In genomic region chr19:42071221-42071620, GRCm38 (mm10) we compare ENCODE assay signal across 19 mouse cellular contexts. TPM values are rescaled to one million over a fixed set of nuclear protein-coding genes. Genes with fewer than 3 reads are reported as not detected.
A peak's percentile ranks its signal among the peaks of the same experiment; 100 is the strongest.
DNase-seq lines count a peak whose midpoint lies in the region; ATAC-seq and TF ChIP-seq lines count a peak whose summit lies in the region.
"Had no signal": no experiment of that assay in that cellular context is flagged by ENCODE, and none has a peak within 500 bp of the region (broad histone marks: within the 10 kb centered on the region; RNA-seq: fewer than 3 reads in every experiment).

No protein-coding gene starts in this region.

- no peak overlapping the region for H3K9ac ChIP-seq in kidney, postnatal 0 days (ENCODE audit: low read depth, low read length)
- no peak overlapping the region for H3K9ac ChIP-seq in liver, embryonic 16.5 days (ENCODE audit: low read depth, low read length)
- no peak overlapping the region for H3K9ac ChIP-seq in midbrain, embryonic 14.5 days (replicated peaks; ENCODE audit: low read length)
- H3K9ac ChIP-seq in hindbrain, embryonic 13.5 days: no peak overlapping the region
- H3K9ac ChIP-seq: lung, embryonic 15.5 days; midbrain, embryonic 12.5 days had no signal

- no peak overlapping the region for H3K4me3 ChIP-seq in kidney, postnatal 0 days (replicated peaks; ENCODE audit: low read depth, low read length)
- no peak overlapping the region for H3K4me3 ChIP-seq in C2C12 (ENCODE audit: insufficient read depth, poor library complexity, severe bottlenecking)
- H3K4me3 ChIP-seq in liver, embryonic 16.5 days (ENCODE audit: low read depth, low read length): no peak overlapping the region
- no peak overlapping the region for H3K4me3 ChIP-seq in midbrain, embryonic 14.5 days (replicated peaks; ENCODE audit: low read depth, low read length)
- H3K4me3 ChIP-seq in hindbrain, embryonic 13.5 days: no peak overlapping the region
- H3K4me3 ChIP-seq: forebrain, embryonic 10.5 days; heart, adult 2 months; lung, embryonic 15.5 days; midbrain, embryonic 12.5 days had no signal

- DNase-seq in kidney, postnatal 0 days (ENCODE audit: low spot score): no peak
- DNase-seq in kidney, adult 18-20 months: no peak
- peak; percentile 65 for DNase-seq in R1 (ENCODE audit: low read depth, low spot score)
- DNase-seq in urinary bladder, adult 2 months (ENCODE audit: low spot score): no peak
- DNase-seq in midbrain, embryonic 14.5 days: no peak
- DNase-seq: adrenal gland, postnatal 10 days; cerebellum, postnatal 25 days; heart, adult 2 months; heart, postnatal 36 days had no signal

- TF ChIP-seq CTCF in kidney, postnatal 0 days (IDR thresholded peaks at IDR 0.05; ENCODE audit: low read depth): peak; percentile 46; the same call in 1 of the 2 replicates
- peak; percentile 39 for TF ChIP-seq CTCF in C2C12 (IDR thresholded peaks at IDR 0.05; ENCODE audit: control insufficient read depth, insufficient read depth, insufficient read length)

- WGBS in kidney, postnatal 0 days: 76% methylated on average over 7 of the region's 7 CpGs
- WGBS in liver, embryonic 16.5 days (ENCODE audit: insufficient replicate concordance): 64% methylated on average over 7 of the region's 7 CpGs
- 82% methylated on average over 7 of the region's 7 CpGs for WGBS in midbrain, embryonic 14.5 days
- 78% methylated on average over 7 of the region's 7 CpGs for WGBS in hindbrain, embryonic 13.5 days

- H3K27ac ChIP-seq in kidney, postnatal 0 days: peak overlapping the region; percentile 25; the same call in 1 of the 2 replicates
- H3K27ac ChIP-seq in liver, embryonic 16.5 days (ENCODE audit: low read length): peak overlapping the region; percentile 8
- no peak overlapping the region for H3K27ac ChIP-seq in midbrain, embryonic 14.5 days (replicated peaks; ENCODE audit: low read depth, low read length)
- H3K27ac ChIP-seq in hindbrain, embryonic 13.5 days: no peak overlapping the region
- H3K27ac ChIP-seq: forebrain, embryonic 10.5 days; heart, adult 2 months; lung, embryonic 15.5 days; midbrain, embryonic 12.5 days had no signal

- no peak overlapping the region for H3ac ChIP-seq in C2C12 (ENCODE audit: control insufficient read depth, insufficient read length, low read depth)

- no peaks in the 10 kb centered on the region for H3K9me3 ChIP-seq in kidney, postnatal 0 days (replicated peaks; ENCODE audit: low read length)
- no peaks in the 10 kb centered on the region for H3K9me3 ChIP-seq in liver, embryonic 16.5 days (replicated peaks; ENCODE audit: control insufficient read depth, low read length)
- no peaks in the 10 kb centered on the region for H3K9me3 ChIP-seq in midbrain, embryonic 14.5 days (ENCODE audit: control insufficient read depth, low read length)
- no peaks in the 10 kb centered on the region for H3K9me3 ChIP-seq in hindbrain, embryonic 13.5 days
- H3K9me3 ChIP-seq: forebrain, embryonic 10.5 days; lung, embryonic 15.5 days; midbrain, embryonic 12.5 days had no signal

- H3K4me1 ChIP-seq in kidney, postnatal 0 days (replicated peaks; ENCODE audit: insufficient read depth, low read length): 0 out of 2 replicates have a peak, but pooled peaks cover 3% of the 10 kb centered on the region
- no peaks in the 10 kb centered on the region for H3K4me1 ChIP-seq in liver, embryonic 16.5 days (ENCODE audit: control insufficient read depth, low read depth, low read length)
- H3K4me1 ChIP-seq in midbrain, embryonic 14.5 days (ENCODE audit: control insufficient read depth, insufficient read depth, low read length): no peaks in the 10 kb centered on the region
- H3K4me1 ChIP-seq in hindbrain, embryonic 13.5 days (replicated peaks): no peaks in the 10 kb centered on the region
- H3K4me1 ChIP-seq: lung, embryonic 15.5 days; midbrain, embryonic 12.5 days had no signal

- H3K36me3 ChIP-seq in kidney, postnatal 0 days (ENCODE audit: insufficient read depth, low read length): 0 out of 2 replicates have a peak, but pooled peaks cover 6% of the 10 kb centered on the region
- no peaks in the 10 kb centered on the region for H3K36me3 ChIP-seq in C2C12 (ENCODE audit: control insufficient read depth, insufficient read depth)
- H3K36me3 ChIP-seq in liver, embryonic 16.5 days (ENCODE audit: control insufficient read depth, insufficient read depth): no peaks in the 10 kb centered on the region
- peaks cover 30% of the 10 kb centered on the region for H3K36me3 ChIP-seq in midbrain, embryonic 14.5 days (ENCODE audit: control insufficient read depth, insufficient read depth, low read length)
- H3K36me3 ChIP-seq in hindbrain, embryonic 13.5 days: peaks cover 33% of the 10 kb centered on the region

- ATAC-seq in kidney, postnatal 0 days (replicated peaks; ENCODE audit: low FRiP score, low read depth): no peak
- ATAC-seq in liver, embryonic 16.5 days (ENCODE audit: low read depth): no peak
- ATAC-seq in midbrain, embryonic 14.5 days (ENCODE audit: low FRiP score, low TSS enrichment): no peak
- ATAC-seq in hindbrain, embryonic 13.5 days (ENCODE audit: low FRiP score): no peak

- no peaks in the 10 kb centered on the region for H3K27me3 ChIP-seq in kidney, postnatal 0 days (ENCODE audit: insufficient read depth, low read length)
- H3K27me3 ChIP-seq in C2C12 (ENCODE audit: control insufficient read depth, insufficient read depth, insufficient read length): no peaks in the 10 kb centered on the region
- H3K27me3 ChIP-seq in liver, embryonic 16.5 days (ENCODE audit: control insufficient read depth, insufficient read depth, low read depth, low read length): no peaks in the 10 kb centered on the region
- H3K27me3 ChIP-seq in midbrain, embryonic 14.5 days (ENCODE audit: control insufficient read depth, insufficient read depth, low read length): no peaks in the 10 kb centered on the region
- H3K27me3 ChIP-seq in hindbrain, embryonic 13.5 days: no peaks in the 10 kb centered on the region
- H3K27me3 ChIP-seq: lung, embryonic 15.5 days; midbrain, embryonic 12.5 days had no signal

- no peaks in the 10 kb centered on the region for H3K79me2 ChIP-seq in C2C12 (ENCODE audit: control insufficient read depth, insufficient read depth)

- no peaks in the 10 kb centered on the region for H3K79me3 ChIP-seq in C2C12 (ENCODE audit: low read depth)

- H3K4me2 ChIP-seq in kidney, postnatal 0 days (ENCODE audit: low read length): no peak overlapping the region
- no peak overlapping the region for H3K4me2 ChIP-seq in liver, embryonic 16.5 days (ENCODE audit: low read depth, low read length)
- H3K4me2 ChIP-seq in midbrain, embryonic 14.5 days (ENCODE audit: low read length): no peak overlapping the region
- no peak overlapping the region for H3K4me2 ChIP-seq in hindbrain, embryonic 13.5 days
- H3K4me2 ChIP-seq: lung, embryonic 15.5 days; midbrain, embryonic 12.5 days had no signal

TF ChIP-seq in C2C12, 6 proteins besides CTCF, POLR2A, EP300 and RAD21 (continues in another document):
- TF ChIP-seq MYOD1 (IDR thresholded peaks at IDR 0.05; ENCODE audit: control insufficient read depth, insufficient read length, low read depth) (no peak), FOSL1 (IDR thresholded peaks at IDR 0.05; ENCODE audit: insufficient read depth, low read length, poor library complexity, severe bottlenecking) (no peak), MAX (IDR thresholded peaks at IDR 0.05) (no peak), USF1 (IDR thresholded peaks at IDR 0.05; ENCODE audit: low read depth) (no peak), MYOG (IDR thresholded peaks at IDR 0.05; ENCODE audit: control insufficient read depth, extremely low read depth, insufficient read length) (no peak)

RNA-seq across cellular contexts. Expression of gene Morn4, which starts 14.9 kb away (rescaled TPM):
- polyA plus RNA-seq in kidney, postnatal 0 days (2015; fragmentation: Nextera tagmentation; extraction: Ambion mirVana): 22.2 and 24.6 TPM in 2 replicates
- 16.5 TPM for polyA plus RNA-seq in C2C12 (2012; fragmentation: generic; extraction: Trizol)
- polyA plus RNA-seq in liver, embryonic 16.5 days (2015; fragmentation: Nextera tagmentation; extraction: Ambion mirVana): 1.1 TPM in 2 replicates
- 7.4 and 8.7 TPM in 2 replicates for polyA plus RNA-seq in urinary bladder, adult 2 months (2012; rRNA removed)
- polyA plus RNA-seq in midbrain, embryonic 14.5 days (2014; fragmentation: Nextera tagmentation; extraction: Ambion mirVana): 144 and 145 TPM in 2 replicates
- 125 TPM in 2 replicates for polyA plus RNA-seq in hindbrain, embryonic 13.5 days (2015; fragmentation: Nextera tagmentation; extraction: Ambion mirVana)

RNA-seq across cellular contexts. Expression of gene Pi4k2a, which starts 19.0 kb away (rescaled TPM):
- polyA plus RNA-seq in kidney, postnatal 0 days (2015; fragmentation: Nextera tagmentation; extraction: Ambion mirVana): 31.9 and 33.2 TPM in 2 replicates
- polyA plus RNA-seq in C2C12 (2012; fragmentation: generic; extraction: Trizol): 18.7 TPM
- polyA plus RNA-seq in liver, embryonic 16.5 days (2015; fragmentation: Nextera tagmentation; extraction: Ambion mirVana): 2.9 and 4.0 TPM in 2 replicates
- polyA plus RNA-seq in urinary bladder, adult 2 months (2012; rRNA removed): 26.0 and 26.4 TPM in 2 replicates
- 33.1 and 40.8 TPM in 2 replicates for polyA plus RNA-seq in midbrain, embryonic 14.5 days (2014; fragmentation: Nextera tagmentation; extraction: Ambion mirVana)
- polyA plus RNA-seq in hindbrain, embryonic 13.5 days (2015; fragmentation: Nextera tagmentation; extraction: Ambion mirVana): 27.0 and 27.9 TPM in 2 replicates

RNA-seq across cellular contexts. Expression of gene 4933411K16Rik, which starts 19.2 kb away (rescaled TPM):
- 0.34 and 0.38 TPM in 2 replicates for polyA plus RNA-seq in kidney, postnatal 0 days (2015; fragmentation: Nextera tagmentation; extraction: Ambion mirVana)
- 0.18 TPM for polyA plus RNA-seq in C2C12 (2012; fragmentation: generic; extraction: Trizol)
- polyA plus RNA-seq in liver, embryonic 16.5 days (2015; fragmentation: Nextera tagmentation; extraction: Ambion mirVana): 0.34 and 0.35 TPM in 2 replicates
- 0.23 and 0.24 TPM in 2 replicates for polyA plus RNA-seq in urinary bladder, adult 2 months (2012; rRNA removed)
- polyA plus RNA-seq in midbrain, embryonic 14.5 days (2014; fragmentation: Nextera tagmentation; extraction: Ambion mirVana): not detected in 2 replicates
- polyA plus RNA-seq in hindbrain, embryonic 13.5 days (2015; fragmentation: Nextera tagmentation; extraction: Ambion mirVana): not detected in 2 replicates
- polyA plus RNA-seq: embryonic facial prominence, embryonic 11.5 days; forebrain, embryonic 10.5 days; intestine, embryonic 14.5 days; lung, embryonic 15.5 days; midbrain, embryonic 12.5 days; stomach, embryonic 14.5 days had no signal

RNA-seq across cellular contexts. Expression of gene Hoga1, which starts 25.8 kb away (rescaled TPM):
- polyA plus RNA-seq in kidney, postnatal 0 days (2015; fragmentation: Nextera tagmentation; extraction: Ambion mirVana): 97.6 and 110 TPM in 2 replicates
- 0.30 TPM for polyA plus RNA-seq in C2C12 (2012; fragmentation: generic; extraction: Trizol)
- 62.9 and 70.5 TPM in 2 replicates for polyA plus RNA-seq in liver, embryonic 16.5 days (2015; fragmentation: Nextera tagmentation; extraction: Ambion mirVana)
- 2.4 and 2.7 TPM in 2 replicates for polyA plus RNA-seq in urinary bladder, adult 2 months (2012; rRNA removed)
- 0.94 and 1.3 TPM in 2 replicates for polyA plus RNA-seq in midbrain, embryonic 14.5 days (2014; fragmentation: Nextera tagmentation; extraction: Ambion mirVana)
- 1.3 and 1.7 TPM in 2 replicates for polyA plus RNA-seq in hindbrain, embryonic 13.5 days (2015; fragmentation: Nextera tagmentation; extraction: Ambion mirVana)

RNA-seq across cellular contexts. Expression of gene Ankrd2, which starts 35.4 kb away (rescaled TPM):
- polyA plus RNA-seq in kidney, postnatal 0 days (2015; fragmentation: Nextera tagmentation; extraction: Ambion mirVana): 0.11 and 0.13 TPM in 2 replicates
- 0.15 TPM for polyA plus RNA-seq in C2C12 (2012; fragmentation: generic; extraction: Trizol)
- polyA plus RNA-seq in liver, embryonic 16.5 days (2015; fragmentation: Nextera tagmentation; extraction: Ambion mirVana): 0.07 and 0.15 TPM in 2 replicates
- 0.10 TPM in 1 of 2 replicates, not detected in the other for polyA plus RNA-seq in urinary bladder, adult 2 months (2012; rRNA removed)
- 0.45 and 1.00 TPM in 2 replicates for polyA plus RNA-seq in midbrain, embryonic 14.5 days (2014; fragmentation: Nextera tagmentation; extraction: Ambion mirVana)
- polyA plus RNA-seq in hindbrain, embryonic 13.5 days (2015; fragmentation: Nextera tagmentation; extraction: Ambion mirVana): 0.35 and 0.53 TPM in 2 replicates
- polyA plus RNA-seq: embryonic facial prominence, embryonic 11.5 days; forebrain, embryonic 10.5 days; heart, adult 2 months; large intestine, adult 2 months; midbrain, embryonic 12.5 days had no signal

Comparison
In these comparisons a context has a peak if more than half of its experiments do, and no peak if none do; other contexts are left out.
1. H3K27ac ChIP-seq: peak in kidney, postnatal 0 days (single experiment) and liver, embryonic 16.5 days (single experiment); none in midbrain, embryonic 14.5 days (single experiment) and hindbrain, embryonic 13.5 days (single experiment).